Mouse (Mus musculus): ENCODE measurements around the gene Tex37.

DNA sequence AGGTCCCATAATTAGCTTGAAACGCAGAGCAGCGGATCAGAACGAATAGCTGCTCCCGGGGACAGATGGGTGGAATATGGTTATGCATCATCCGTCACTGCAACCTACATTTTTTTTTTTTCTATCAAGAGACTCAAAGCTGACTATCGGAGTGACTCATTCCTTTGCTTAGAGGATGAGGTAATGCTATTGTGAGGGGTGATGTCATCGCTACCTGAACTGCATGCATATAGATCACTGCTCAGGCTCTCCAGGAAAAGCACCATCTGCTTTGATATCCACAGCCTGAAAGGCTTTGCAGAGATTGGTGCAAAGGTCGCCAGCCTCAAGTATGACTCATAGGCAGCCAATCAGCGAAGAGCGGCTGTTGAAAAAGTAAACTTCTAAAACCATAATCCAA is 46.6 kb downstream of the Tex37 start:
- no peak for TF ChIP-seq GATA1 (IDR thresholded peaks at IDR 0.05; ENCODE audit: borderline replicate concordance, low read length)
- TF ChIP-seq FLI1 (IDR thresholded peaks at IDR 0.05; ENCODE audit: low read length) = no peak

Measured in megakaryocyte, embryonic 14.5 days (primary cell).